ENCODE assay signal across 12 mouse cellular contexts in the genomic region with DNA sequence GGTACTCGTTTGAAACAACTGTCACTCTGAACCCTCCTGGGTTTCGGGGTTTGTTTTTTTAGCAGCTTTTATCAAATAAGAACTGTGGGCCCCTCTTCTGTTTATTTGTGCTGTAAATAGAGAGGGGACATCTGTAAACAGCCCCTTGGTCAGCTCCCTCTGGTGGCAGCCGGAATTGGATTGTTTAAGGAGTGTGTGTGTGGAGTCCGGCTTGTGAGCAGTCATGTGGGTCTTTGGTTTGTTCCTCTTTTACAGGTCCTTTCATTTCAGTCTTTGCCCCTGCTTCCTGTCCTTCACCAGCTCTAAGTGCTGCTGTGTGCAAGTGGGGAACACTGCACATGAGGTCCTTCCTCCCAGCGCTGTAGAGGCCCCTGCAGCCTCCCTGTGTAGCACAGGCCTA. TPM values are rescaled to one million over a fixed set of nuclear protein-coding genes. Genes with fewer than 3 reads are reported as not detected.
A peak's percentile ranks its signal among the peaks of the same experiment; 100 is the strongest.
DNase-seq lines count a peak whose midpoint lies in the region; ATAC-seq and TF ChIP-seq lines count a peak whose summit lies in the region.
"Had no signal": no experiment of that assay in that cellular context is flagged by ENCODE, and none has a peak within 500 bp of the region (broad histone marks: within the 10 kb centered on the region; RNA-seq: fewer than 3 reads in every experiment).

No protein-coding gene starts in this region.

- peaks cover 27% of the 10 kb centered on the region for H3K4me1 ChIP-seq in liver, adult 2 months (ENCODE audit: control insufficient read depth, insufficient read depth, low read length)
- H3K4me1 ChIP-seq in embryonic facial prominence, embryonic 10.5 days: no peaks in the 10 kb centered on the region

- peak; percentile 8; the same call in 1 of the 2 replicates for TF ChIP-seq CTCF in gastrocnemius, adult 2 months (IDR thresholded peaks at IDR 0.05)
- no peak for TF ChIP-seq CTCF in liver, adult 2 months (IDR thresholded peaks at IDR 0.05; ENCODE audit: low read depth, low read length)

- H3K4me3 ChIP-seq in gastrocnemius, adult 2 months: no peak overlapping the region
- H3K4me3 ChIP-seq in liver, adult 2 months (ENCODE audit: insufficient read depth, low read depth, low read length): no peak overlapping the region
- no peak overlapping the region for H3K4me3 ChIP-seq in embryonic facial prominence, embryonic 10.5 days
- H3K4me3 ChIP-seq: megakaryocyte, embryonic 14.5 days had no signal

- H3K9me3 ChIP-seq in embryonic facial prominence, embryonic 10.5 days: no peaks in the 10 kb centered on the region
- H3K9me3 ChIP-seq: megakaryocyte, embryonic 14.5 days had no signal

- no peak overlapping the region for H3K9ac ChIP-seq in liver, adult 2 months (ENCODE audit: low read depth, low read length)

- 81% methylated on average over 5 of the region's 5 CpGs for WGBS in liver, adult 2 months
- 74% methylated on average over 5 of the region's 5 CpGs for WGBS in embryonic facial prominence, embryonic 10.5 days

- no peak for ATAC-seq in CD4-positive, CD25-positive, alpha-beta regulatory T cell, adult 4 months

- H3K27ac ChIP-seq in gastrocnemius, adult 2 months: no peak overlapping the region; the same call in 1 of the 2 replicates
- no peak overlapping the region for H3K27ac ChIP-seq in liver, adult 2 months (replicated peaks; ENCODE audit: insufficient read depth, low read depth, low read length)
- H3K27ac ChIP-seq in embryonic facial prominence, embryonic 10.5 days (replicated peaks): no peak overlapping the region

- H3K36me3 ChIP-seq in liver, adult 2 months (ENCODE audit: control insufficient read depth, insufficient read depth, low read length): no peaks in the 10 kb centered on the region
- peaks cover 63% of the 10 kb centered on the region for H3K36me3 ChIP-seq in embryonic facial prominence, embryonic 10.5 days (replicated peaks)

- intact Hi-C loops in gastrocnemius, adult 2 months (cut with DNase I): no loop called here
- intact Hi-C loops in left cerebral cortex, postnatal 25 days (cut with DNase I): no loop called here

- no peak for DNase-seq in gastrocnemius, adult 2 months
- DNase-seq in gastrocnemius, postnatal 25 days: no peak
- peak; percentile 37 to 44 for DNase-seq in left cerebral cortex, postnatal 25 days (ENCODE audit: low spot score in 2 of 2)
- DNase-seq in left cerebral cortex, adult 11 months (ENCODE audit: low spot score): no peak
- DNase-seq in liver, adult 2 months (ENCODE audit: extremely low read depth, low read depth, low spot score): peak; percentile 35
- DNase-seq in spleen, postnatal 36 days (ENCODE audit: low spot score in 2 of 2): peak; percentile 75 to 80
- no peak for DNase-seq in embryonic facial prominence, embryonic 10.5 days (ENCODE audit: low spot score)
- DNase-seq: kidney, postnatal 14 days had no signal

- no peak for TF ChIP-seq POLR2A in liver, adult 2 months (IDR thresholded peaks at IDR 0.05; ENCODE audit: extremely low read depth, insufficient read depth, low read length)

- H3K79me2 ChIP-seq in liver, adult 2 months (ENCODE audit: control insufficient read depth, insufficient read depth, low read length): no peaks in the 10 kb centered on the region

- no peaks in the 10 kb centered on the region for H3K27me3 ChIP-seq in liver, adult 2 months (ENCODE audit: control insufficient read depth, insufficient read depth, low read length)
- no peaks in the 10 kb centered on the region for H3K27me3 ChIP-seq in embryonic facial prominence, embryonic 10.5 days (replicated peaks; ENCODE audit: low read depth, poor library complexity, severe bottlenecking)

RNA-seq across cellular contexts. Expression of a gene that starts 12.1 kb away (rescaled TPM):
- total RNA-seq in gastrocnemius, adult 2 months (2021): not detected
- not detected for total RNA-seq in gastrocnemius, postnatal 25 days (2021)
- total RNA-seq in left cerebral cortex, postnatal 25 days (2021): 1 to 10 TPM; 1.9 to 2.2 TPM
- total RNA-seq in liver, adult 2 months (2014; rRNA removed): 0.13 and 0.18 TPM in 2 replicates
- polyA plus RNA-seq in liver, adult 2 months (2012; rRNA removed): 0.35 and 0.86 TPM in 2 replicates
- under 1 TPM in 1 of 2 experiments, not detected in 1; 0.30 TPM for polyA plus RNA-seq in CD4-positive, CD25-positive, alpha-beta regulatory T cell, adult 4 months (2017; shearing (Covaris generic))
- polyA plus RNA-seq in embryonic facial prominence, embryonic 10.5 days (2016; fragmentation: Nextera tagmentation; extraction: Ambion mirVana): not detected in 2 replicates
- polyA plus RNA-seq: C2C12; heart, embryonic 14.5 days had no signal

RNA-seq across cellular contexts. Expression of a gene that starts 19.7 kb away (rescaled TPM):
- total RNA-seq in gastrocnemius, adult 2 months (2021): not detected
- not detected for total RNA-seq in gastrocnemius, postnatal 25 days (2021)
- total RNA-seq in left cerebral cortex, postnatal 25 days (2021): not detected
- not detected in 2 replicates for total RNA-seq in liver, adult 2 months (2014; rRNA removed)
- not detected in 2 replicates for polyA plus RNA-seq in liver, adult 2 months (2012; rRNA removed)
- not detected for polyA plus RNA-seq in CD4-positive, CD25-positive, alpha-beta regulatory T cell, adult 4 months (2017; shearing (Covaris generic))
- not detected in 2 replicates for polyA plus RNA-seq in embryonic facial prominence, embryonic 10.5 days (2016; fragmentation: Nextera tagmentation; extraction: Ambion mirVana)
- polyA plus RNA-seq: C2C12; heart, embryonic 14.5 days had no signal

RNA-seq across cellular contexts. Expression of a gene that starts 47.9 kb away (rescaled TPM):
- total RNA-seq in gastrocnemius, adult 2 months (2021): 1 to 10 TPM; 7.9 to 9.7 TPM
- 1 to 10 TPM; 7.4 to 8.3 TPM for total RNA-seq in gastrocnemius, postnatal 25 days (2021)
- total RNA-seq in left cerebral cortex, postnatal 25 days (2021): 10 to 100 TPM; 28.1 to 28.9 TPM
- 7.8 and 10.0 TPM in 2 replicates for total RNA-seq in liver, adult 2 months (2014; rRNA removed)
- 37.6 and 48.2 TPM in 2 replicates for polyA plus RNA-seq in liver, adult 2 months (2012; rRNA removed)
- 10 to 100 TPM in 1 of 2 experiments, 1 to 10 TPM in 1; 5.0 to 11.6 TPM for polyA plus RNA-seq in CD4-positive, CD25-positive, alpha-beta regulatory T cell, adult 4 months (2017; shearing (Covaris generic))
- polyA plus RNA-seq in embryonic facial prominence, embryonic 10.5 days (2016; fragmentation: Nextera tagmentation; extraction: Ambion mirVana): 45.0 and 50.5 TPM in 2 replicates

RNA-seq across cellular contexts. Expression of a gene that starts 48.9 kb away (rescaled TPM):
- total RNA-seq in gastrocnemius, adult 2 months (2021): 10 to 100 TPM; 28.2 to 29.1 TPM
- total RNA-seq in gastrocnemius, postnatal 25 days (2021): 10 to 100 TPM; 24.8 to 24.9 TPM
- 10 to 100 TPM; 39.3 to 44.9 TPM for total RNA-seq in left cerebral cortex, postnatal 25 days (2021)
- total RNA-seq in liver, adult 2 months (2014; rRNA removed): 9.0 and 10.2 TPM in 2 replicates
- 13.5 and 19.7 TPM in 2 replicates for polyA plus RNA-seq in liver, adult 2 months (2012; rRNA removed)
- polyA plus RNA-seq in CD4-positive, CD25-positive, alpha-beta regulatory T cell, adult 4 months (2017; shearing (Covaris generic)): 10 to 100 TPM; 20.3 to 34.2 TPM
- 60.7 and 65.1 TPM in 2 replicates for polyA plus RNA-seq in embryonic facial prominence, embryonic 10.5 days (2016; fragmentation: Nextera tagmentation; extraction: Ambion mirVana)

Comparison
In these comparisons a context has a peak if more than half of its experiments do, and no peak if none do; other contexts are left out.
1. DNase-seq: peak in left cerebral cortex, postnatal 25 days (2 of 2), liver, adult 2 months (single experiment) and spleen, postnatal 36 days (2 of 2); none in gastrocnemius, adult 2 months (single experiment), gastrocnemius, postnatal 25 days (single experiment), left cerebral cortex, adult 11 months (single experiment) and embryonic facial prominence, embryonic 10.5 days (single experiment).